Mouse (Mus musculus): ENCODE results near the gene Spdef. TPM values are rescaled to one million over a fixed set of nuclear protein-coding genes. Genes with fewer than 3 reads are reported as not detected.
A peak's percentile ranks its signal among the peaks of the same experiment; 100 is the strongest.

Spdef gene
- polyA plus RNA-seq, 1 experiment from 2014 or later = 1.6 TPM

DNA sequence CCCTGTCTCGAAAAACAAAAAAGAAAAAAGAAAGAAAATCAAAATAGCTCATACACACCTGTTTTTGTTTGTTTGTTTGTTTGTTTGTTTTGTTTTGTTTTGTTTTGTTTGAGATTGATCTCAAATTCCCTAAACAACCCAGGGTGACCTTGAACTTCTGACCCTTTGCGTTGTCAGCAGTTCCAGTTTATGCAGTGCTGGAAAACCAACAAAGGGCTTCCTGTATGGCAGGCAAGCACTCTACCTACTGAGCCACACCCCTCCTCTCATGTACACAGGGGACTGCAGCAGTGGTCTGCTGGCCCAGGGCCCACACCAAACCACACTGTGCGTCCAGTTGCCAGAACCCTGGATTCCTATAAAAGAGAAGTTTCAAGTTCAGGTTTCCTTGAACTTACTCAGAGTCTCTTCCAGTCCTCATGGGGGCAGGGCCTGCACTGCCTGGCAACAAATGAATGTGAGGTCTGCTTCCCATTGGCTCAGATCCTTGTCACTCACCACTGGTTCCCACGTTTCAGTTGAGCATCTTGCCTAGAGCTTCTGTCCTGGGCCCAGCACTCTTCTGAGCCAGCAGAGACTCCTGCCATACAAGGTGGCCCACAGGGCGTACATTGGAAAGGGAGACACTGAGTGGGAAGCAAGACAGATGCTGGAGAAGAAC, 24.7 kb downstream of the Spdef start:
- DNase-seq (ENCODE audit: low spot score) (peak; percentile 75), ATAC-seq (ENCODE audit: low read depth) (0 out of 2 replicates have a peak, but pooled peaks have one; percentile 3)
- Histone ChIP-seq H3K4me1 (ENCODE audit: control insufficient read depth, insufficient read depth, low read length) (peaks cover 12% of the 10 kb centered on the region), H3K9ac (ENCODE audit: low read depth, low read length) (no peak overlapping the region), H3K36me3 (ENCODE audit: control insufficient read depth, insufficient read depth, low read length) (no peaks in the 10 kb centered on the region), H3K4me3 (ENCODE audit: low read depth, low read length) (no peak overlapping the region), H3K27ac (replicated peaks; ENCODE audit: low read depth, low read length) (no peak overlapping the region), H3K27me3 (replicated peaks; ENCODE audit: control insufficient read depth, insufficient read depth, low read length) (no peaks in the 10 kb centered on the region), H3K4me2 (ENCODE audit: low read depth, low read length) (no peak overlapping the region), H3K9me3 (ENCODE audit: control insufficient read depth, low read length) (0 out of 2 replicates have a peak, but pooled peaks cover 1% of the 10 kb centered on the region)
- WGBS = 56% methylated on average over 5 of the region's 5 CpGs

DNA sequence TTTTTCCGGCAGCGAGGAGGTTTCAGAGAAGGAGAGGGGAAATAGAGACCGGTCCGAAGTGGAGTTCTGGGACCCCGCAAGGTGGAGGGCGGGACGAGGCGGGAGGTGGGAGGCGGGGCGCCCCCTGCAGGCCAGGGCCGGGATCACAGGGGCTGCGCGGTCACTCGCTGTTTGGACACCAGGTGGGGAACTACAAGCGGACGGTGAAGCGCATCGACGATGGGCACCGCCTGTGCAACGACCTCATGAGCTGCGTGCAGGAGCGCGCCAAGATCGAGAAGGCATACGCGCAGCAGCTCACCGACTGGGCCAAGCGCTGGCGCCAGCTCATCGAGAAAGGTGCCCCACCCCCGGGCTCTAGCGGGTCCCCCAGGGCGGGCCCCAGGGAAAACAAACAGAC, 26.2 kb downstream of the Spdef start:
- 0 out of 2 replicates have a peak, but pooled peaks cover 4% of the 10 kb centered on the region for H3K9me3 ChIP-seq (ENCODE audit: control insufficient read depth, low read length)
- H3K27ac ChIP-seq (replicated peaks; ENCODE audit: low read depth, low read length) = no peak overlapping the region
- WGBS = 1% methylated on average over 34 of the region's 34 CpGs
- peak overlapping the region; percentile 61 for H3K9ac ChIP-seq (ENCODE audit: low read depth, low read length)
- H3K4me1 ChIP-seq (ENCODE audit: control insufficient read depth, insufficient read depth, low read length) = no peaks in the 10 kb centered on the region
- no peaks in the 10 kb centered on the region for H3K36me3 ChIP-seq (ENCODE audit: control insufficient read depth, insufficient read depth, low read length)
- H3K4me2 ChIP-seq (ENCODE audit: low read depth, low read length) = peak overlapping the region; percentile 66
- DNase-seq (ENCODE audit: low spot score) (peak; percentile 66), ATAC-seq (ENCODE audit: low read depth) (peak; percentile 62)
- H3K27me3 ChIP-seq (replicated peaks; ENCODE audit: control insufficient read depth, insufficient read depth, low read length) = no peaks in the 10 kb centered on the region
- peak overlapping the region; percentile 27 for H3K4me3 ChIP-seq (ENCODE audit: low read depth, low read length)

DNA sequence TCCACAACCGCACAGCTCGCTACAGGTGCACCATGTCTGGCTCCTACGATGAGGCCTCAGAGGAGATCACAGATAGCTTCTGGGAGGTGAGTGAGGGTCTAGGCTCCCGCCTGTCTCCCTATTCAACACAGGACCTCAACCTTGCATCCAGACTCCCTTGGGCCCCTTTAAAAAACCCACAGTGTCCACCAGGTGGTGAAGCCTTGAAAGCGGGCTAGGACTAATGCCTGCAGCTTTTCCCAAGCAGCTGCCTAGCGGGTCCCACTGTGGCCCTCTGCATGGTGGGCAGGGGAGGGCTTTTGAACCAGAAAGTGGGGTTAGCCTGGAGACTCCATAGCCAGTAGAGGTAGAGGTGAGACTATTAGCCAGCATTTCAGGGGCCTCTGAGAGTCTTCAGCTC, 26.9 kb downstream of the Spdef start:
- 66% methylated on average over 6 of the region's 6 CpGs for WGBS
- 0 out of 2 replicates have a peak, but pooled peaks cover 4% of the 10 kb centered on the region for H3K9me3 ChIP-seq (ENCODE audit: control insufficient read depth, low read length)
- H3K36me3 ChIP-seq (ENCODE audit: control insufficient read depth, insufficient read depth, low read length) = no peaks in the 10 kb centered on the region
- no peak overlapping the region for H3K9ac ChIP-seq (ENCODE audit: low read depth, low read length)
- ATAC-seq (ENCODE audit: low read depth) = no peak
- no peak overlapping the region for H3K4me2 ChIP-seq (ENCODE audit: low read depth, low read length)
- no peak overlapping the region for H3K4me3 ChIP-seq (ENCODE audit: low read depth, low read length)
- H3K4me1 ChIP-seq (ENCODE audit: control insufficient read depth, insufficient read depth, low read length) = no peaks in the 10 kb centered on the region
- H3K27ac ChIP-seq (replicated peaks; ENCODE audit: low read depth, low read length) = no peak overlapping the region
- DNase-seq (ENCODE audit: low spot score) = no peak
- no peaks in the 10 kb centered on the region for H3K27me3 ChIP-seq (replicated peaks; ENCODE audit: control insufficient read depth, insufficient read depth, low read length)

DNA sequence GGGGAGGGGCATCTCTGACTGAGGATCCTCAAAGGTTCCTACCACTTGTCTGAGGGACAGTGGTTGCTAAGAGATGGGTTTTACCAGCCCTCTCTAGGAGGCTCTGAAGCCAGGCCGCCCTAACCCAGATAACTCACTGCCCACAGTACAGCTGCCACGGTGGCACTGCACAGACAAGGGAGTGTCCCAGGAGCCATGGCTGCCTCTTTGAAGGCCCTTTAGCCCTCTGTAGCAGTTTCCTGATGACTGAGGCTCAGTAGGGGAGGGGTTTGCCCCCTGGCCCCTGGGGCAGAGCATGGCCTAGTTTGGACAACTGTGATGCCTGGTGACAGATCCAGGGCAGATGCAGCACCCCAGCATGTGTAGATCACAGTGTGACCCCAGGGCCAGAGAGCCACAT, 27.9 kb downstream of the Spdef start:
- no peaks in the 10 kb centered on the region for H3K4me1 ChIP-seq (ENCODE audit: control insufficient read depth, insufficient read depth, low read length)
- no peak overlapping the region for H3K4me3 ChIP-seq (ENCODE audit: low read depth, low read length)
- H3K9me3 ChIP-seq (ENCODE audit: control insufficient read depth, low read length) = 0 out of 2 replicates have a peak, but pooled peaks cover 4% of the 10 kb centered on the region
- peak; percentile 13; the same call in 1 of the 2 replicates for ATAC-seq (ENCODE audit: low read depth)
- no peaks in the 10 kb centered on the region for H3K36me3 ChIP-seq (ENCODE audit: control insufficient read depth, insufficient read depth, low read length)
- 54% methylated on average over 2 of the region's 2 CpGs for WGBS
- no peaks in the 10 kb centered on the region for H3K27me3 ChIP-seq (replicated peaks; ENCODE audit: control insufficient read depth, insufficient read depth, low read length)
- H3K27ac ChIP-seq (replicated peaks; ENCODE audit: low read depth, low read length) = no peak overlapping the region
- no peak overlapping the region for H3K9ac ChIP-seq (ENCODE audit: low read depth, low read length)
- H3K4me2 ChIP-seq (ENCODE audit: low read depth, low read length) = no peak overlapping the region
- no peak for DNase-seq (ENCODE audit: low spot score)

DNA sequence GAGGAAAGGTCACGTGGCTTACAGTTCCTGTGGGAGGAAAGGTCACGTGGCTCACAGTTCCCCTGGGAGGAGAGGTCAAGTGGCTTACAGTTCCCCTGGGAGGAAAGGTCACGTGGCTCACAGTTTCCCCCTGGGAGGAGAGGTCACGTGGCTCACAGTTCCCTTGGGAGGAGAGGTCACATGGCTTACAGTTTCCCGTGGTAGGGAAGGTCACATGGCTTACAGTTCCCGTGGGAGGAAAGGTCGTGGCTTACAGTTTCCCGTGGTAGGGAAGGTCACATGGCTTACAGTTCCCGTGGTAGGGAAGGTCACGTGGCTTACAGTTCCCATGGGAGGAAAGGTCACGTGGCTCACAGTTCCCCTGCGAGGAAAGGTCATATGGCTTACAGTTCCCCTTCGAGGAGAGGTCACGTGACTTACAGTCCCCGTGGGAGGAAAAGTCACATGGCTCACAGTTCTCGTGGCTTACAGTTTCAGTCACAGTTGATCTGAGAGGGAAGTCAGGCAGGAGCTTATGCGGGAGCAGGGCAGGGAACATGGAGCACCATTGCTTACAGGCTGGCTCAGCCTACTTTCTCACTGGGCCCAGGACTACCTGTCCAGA, 29.0 kb downstream of the Spdef start:
- no peak for ATAC-seq (ENCODE audit: low read depth)
- H3K4me1 ChIP-seq (ENCODE audit: control insufficient read depth, insufficient read depth, low read length) = no peaks in the 10 kb centered on the region
- 83% methylated on average over 17 of the region's 17 CpGs for WGBS
- no peaks in the 10 kb centered on the region for H3K36me3 ChIP-seq (ENCODE audit: control insufficient read depth, insufficient read depth, low read length)
- no peak for DNase-seq (ENCODE audit: low spot score)
- H3K9me3 ChIP-seq (ENCODE audit: control insufficient read depth, low read length) = 0 out of 2 replicates have a peak, but pooled peaks cover 4% of the 10 kb centered on the region
- no peak overlapping the region for H3K4me2 ChIP-seq (ENCODE audit: low read depth, low read length)
- H3K4me3 ChIP-seq (ENCODE audit: low read depth, low read length) = no peak overlapping the region
- H3K27ac ChIP-seq (replicated peaks; ENCODE audit: low read depth, low read length) = no peak overlapping the region
- no peaks in the 10 kb centered on the region for H3K27me3 ChIP-seq (replicated peaks; ENCODE audit: control insufficient read depth, insufficient read depth, low read length)
- no peak overlapping the region for H3K9ac ChIP-seq (ENCODE audit: low read depth, low read length)

DNA sequence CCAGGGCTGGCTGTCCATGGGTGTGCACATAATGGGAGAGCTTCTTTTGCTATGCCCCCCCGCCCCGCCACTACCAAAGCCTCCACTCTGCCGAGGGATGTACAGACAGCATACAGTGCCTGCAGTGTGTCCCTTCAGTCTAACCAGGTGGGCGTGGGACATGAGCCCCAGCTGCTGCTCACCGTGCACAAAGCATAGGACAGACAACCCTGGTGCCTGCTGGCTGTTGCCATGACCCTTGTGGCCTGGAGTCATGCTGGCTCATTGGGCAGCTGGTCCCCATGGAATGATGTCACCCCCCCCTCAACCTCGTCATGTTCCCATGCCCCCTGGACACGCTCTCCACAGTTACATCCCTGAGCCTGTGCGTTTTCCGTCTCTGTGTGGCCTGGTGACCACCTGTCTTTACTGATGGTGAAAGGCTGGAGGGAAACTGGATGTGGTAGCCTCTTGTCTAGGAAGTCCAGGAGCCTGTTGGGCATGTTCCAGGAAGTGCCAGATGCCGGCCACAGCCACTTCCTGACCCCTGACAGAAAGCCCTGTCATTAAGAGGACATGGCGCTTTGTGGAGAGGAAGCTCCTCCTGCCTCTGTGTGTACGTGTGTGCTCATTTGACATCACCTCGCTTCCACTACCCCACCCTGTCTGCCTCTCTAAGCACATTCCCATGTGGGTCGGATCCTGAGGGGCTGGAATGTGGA, 37.6 kb downstream of the Spdef start:
- peaks cover 6% of the 10 kb centered on the region; the same call in 1 of the 2 replicates for H3K27me3 ChIP-seq (replicated peaks; ENCODE audit: control insufficient read depth, insufficient read depth, low read length)
- H3K9ac ChIP-seq (ENCODE audit: low read depth, low read length) = no peak overlapping the region
- 53% methylated on average over 12 of the region's 14 CpGs for WGBS
- ATAC-seq (ENCODE audit: low read depth) (no peak), DNase-seq (ENCODE audit: low spot score) (no peak)
- no peaks in the 10 kb centered on the region for H3K4me1 ChIP-seq (ENCODE audit: control insufficient read depth, insufficient read depth, low read length)
- H3K36me3 ChIP-seq (ENCODE audit: control insufficient read depth, insufficient read depth, low read length) = no peaks in the 10 kb centered on the region
- no peak overlapping the region for H3K4me3 ChIP-seq (ENCODE audit: low read depth, low read length)
- no peaks in the 10 kb centered on the region for H3K9me3 ChIP-seq (ENCODE audit: control insufficient read depth, low read length)
- no peak overlapping the region for H3K27ac ChIP-seq (replicated peaks; ENCODE audit: low read depth, low read length)
- no peak overlapping the region for H3K4me2 ChIP-seq (ENCODE audit: low read depth, low read length)

DNA sequence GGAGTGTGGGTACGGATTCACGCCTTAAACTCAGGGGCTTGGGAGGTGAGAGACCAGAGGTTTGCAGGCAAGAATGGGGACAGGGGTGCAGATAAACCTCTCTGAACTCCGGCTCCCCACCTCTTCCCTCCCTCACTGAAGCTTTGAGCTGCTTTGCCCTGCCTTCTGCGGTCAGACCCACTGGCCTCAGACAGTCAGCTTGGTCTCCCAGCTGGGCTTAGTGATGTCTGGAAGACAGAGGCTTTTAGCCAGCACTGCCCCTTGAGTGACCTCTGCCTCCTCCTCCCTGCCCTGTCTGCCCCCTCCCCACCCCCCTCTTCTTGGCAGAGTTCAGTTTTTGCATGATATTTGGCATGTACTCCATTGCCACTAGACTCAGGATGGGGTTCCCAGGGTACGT, 42.4 kb downstream of the Spdef start:
- H3K36me3 ChIP-seq (ENCODE audit: control insufficient read depth, insufficient read depth, low read length) = no peaks in the 10 kb centered on the region
- ATAC-seq (ENCODE audit: low read depth) (no peak), DNase-seq (ENCODE audit: low spot score) (no peak)
- H3K4me3 ChIP-seq (ENCODE audit: low read depth, low read length) = no peak overlapping the region
- peaks cover 26% of the 10 kb centered on the region for H3K27me3 ChIP-seq (replicated peaks; ENCODE audit: control insufficient read depth, insufficient read depth, low read length)
- no peak overlapping the region for H3K4me2 ChIP-seq (ENCODE audit: low read depth, low read length)
- no peak overlapping the region for H3K27ac ChIP-seq (replicated peaks; ENCODE audit: low read depth, low read length)
- WGBS = 29% methylated on average over 4 of the region's 5 CpGs
- H3K9me3 ChIP-seq (ENCODE audit: control insufficient read depth, low read length) = no peaks in the 10 kb centered on the region
- H3K4me1 ChIP-seq (ENCODE audit: control insufficient read depth, insufficient read depth, low read length) = peaks cover 7% of the 10 kb centered on the region
- H3K9ac ChIP-seq (ENCODE audit: low read depth, low read length) = no peak overlapping the region

DNA sequence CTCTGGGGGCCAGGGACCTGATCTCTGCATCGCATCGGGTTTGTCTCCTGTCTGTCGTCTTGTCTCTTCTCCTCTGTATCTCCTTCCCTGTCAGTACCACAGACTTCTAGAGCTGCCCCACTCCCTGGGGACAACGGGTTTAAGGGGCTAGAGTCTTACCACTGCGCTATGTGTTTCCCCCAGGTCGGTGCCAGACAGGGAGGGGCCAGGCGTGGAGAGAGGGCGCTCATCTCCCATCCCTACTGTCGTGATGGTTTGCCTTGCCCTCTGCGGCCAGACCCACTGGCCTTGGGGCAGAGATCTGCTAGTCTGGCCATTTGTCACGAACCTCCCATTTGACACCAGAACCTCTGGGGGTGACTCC, 43.2 kb downstream of the Spdef start:
- Histone ChIP-seq H3K27me3 (replicated peaks; ENCODE audit: control insufficient read depth, insufficient read depth, low read length) (peaks cover 26% of the 10 kb centered on the region), H3K9ac (ENCODE audit: low read depth, low read length) (peak overlapping the region; percentile 62), H3K4me2 (ENCODE audit: low read depth, low read length) (peak overlapping the region; percentile 94), H3K9me3 (ENCODE audit: control insufficient read depth, low read length) (no peaks in the 10 kb centered on the region), H3K36me3 (ENCODE audit: control insufficient read depth, insufficient read depth, low read length) (no peaks in the 10 kb centered on the region), H3K27ac (replicated peaks; ENCODE audit: low read depth, low read length) (no peak overlapping the region), H3K4me1 (ENCODE audit: control insufficient read depth, insufficient read depth, low read length) (peaks cover 7% of the 10 kb centered on the region), H3K4me3 (ENCODE audit: low read depth, low read length) (peak overlapping the region; percentile 48)
- 4% methylated on average over 10 of the region's 11 CpGs for WGBS
- DNase-seq (ENCODE audit: low spot score) (no peak), ATAC-seq (ENCODE audit: low read depth) (peak; percentile 16; the same call in 1 of the 2 replicates)

Data from embryonic facial prominence, embryonic 14.5 days (tissue).